Mouse (Mus musculus) liver, postnatal 0 days (tissue): ENCODE data around the gene Triap1.

Experiments
- CTCF ChIP-seq: sonication (generic); IDR thresholded peaks from 2 replicates; pipeline ENCODE4 v1.5.1; 2016; ENCODE audit warnings: antibody characterized with exemption, low read depth
- EP300 ChIP-seq: IDR thresholded peaks from 2 replicates; pipeline ENCODE4 v1.6.1; 2016; ENCODE audit warnings: antibody characterized with exemption, low read depth, mild to moderate bottlenecking

- no peak for TF ChIP-seq CTCF
- no peak for TF ChIP-seq EP300
These were observed 28.0 kb upstream of the Triap1 start for GRCm38 (mm10) chr5:115312816-115313667.
